Mouse (Mus musculus) Muller cell, postnatal 12 days (primary cell): ENCODE results near the gene Ptpn3.
A peak's percentile ranks its signal among the peaks of the same experiment; 100 is the strongest.

Experiments used
- DNase-seq: peaks from one replicate; pipeline ENCODE4 v3.0.0-alpha.2; 2015; ENCODE audit errors: inconsistent ontology term

Ptpn3 gene

GRCm38 (mm10) chr4:57263061-57263685, 38.5 kb downstream of the Ptpn3 start:
- DNase-seq = peak; percentile 28

- DNase-seq = no peak
Measured at GRCm38 (mm10) chr4:57262451-57262850, 39.2 kb downstream of the Ptpn3 start.

- DNase-seq = no peak
Measured at GRCm38 (mm10) chr4:57261813-57262212, 39.8 kb downstream of the Ptpn3 start.

GRCm38 (mm10) chr4:57258159-57259035, 43.2 kb downstream of the Ptpn3 start:
- DNase-seq = no peak

GRCm38 (mm10) chr4:57257409-57257808, 44.2 kb downstream of the Ptpn3 start:
- DNase-seq = no peak

GRCm38 (mm10) chr4:57256761-57257160, 44.9 kb downstream of the Ptpn3 start:
- DNase-seq = no peak

- DNase-seq = no peak
Measured at GRCm38 (mm10) chr4:57254412-57254811, 47.2 kb downstream of the Ptpn3 start.

- no peak for DNase-seq
Measured at GRCm38 (mm10) chr4:57250636-57251035, 51.0 kb downstream of the Ptpn3 start.

GRCm38 (mm10) chr4:57249108-57249507, 52.5 kb downstream of the Ptpn3 start:
- no peak for DNase-seq

- no peak for DNase-seq
Measured at GRCm38 (mm10) chr4:57244874-57245273, 56.8 kb downstream of the Ptpn3 start.

GRCm38 (mm10) chr4:57243312-57243711, 58.3 kb downstream of the Ptpn3 start:
- DNase-seq = no peak

GRCm38 (mm10) chr4:57240934-57241333, 60.7 kb downstream of the Ptpn3 start:
- DNase-seq = no peak

- peak; percentile 37 for DNase-seq
Measured at GRCm38 (mm10) chr4:57240100-57240499, 61.5 kb downstream of the Ptpn3 start.

GRCm38 (mm10) chr4:57239112-57239511, 62.5 kb downstream of the Ptpn3 start:
- no peak for DNase-seq

GRCm38 (mm10) chr4:57238118-57238517, 63.5 kb downstream of the Ptpn3 start:
- no peak for DNase-seq

GRCm38 (mm10) chr4:57236513-57236912, 65.1 kb downstream of the Ptpn3 start:
- no peak for DNase-seq

- no peak for DNase-seq
Measured at GRCm38 (mm10) chr4:57235741-57236140, 65.9 kb downstream of the Ptpn3 start.

GRCm38 (mm10) chr4:57234348-57234747, 67.3 kb downstream of the Ptpn3 start:
- DNase-seq = no peak

GRCm38 (mm10) chr4:57232439-57232838, 69.2 kb downstream of the Ptpn3 start:
- DNase-seq = no peak

GRCm38 (mm10) chr4:57231323-57231722, 70.3 kb downstream of the Ptpn3 start:
- DNase-seq = no peak

- no peak for DNase-seq
Measured at GRCm38 (mm10) chr4:57230341-57230740, 71.3 kb downstream of the Ptpn3 start.

- peak; percentile 16 for DNase-seq
Measured at GRCm38 (mm10) chr4:57228601-57229520, 72.8 kb downstream of the Ptpn3 start.
